Mouse (Mus musculus) stomach, embryonic 14.5 days (tissue): ENCODE data around the gene Acadvl. TPM values are rescaled to one million over a fixed set of nuclear protein-coding genes. Genes with fewer than 3 reads are reported as not detected.
"Not testable (repeated sequence)": the region's sequence is repeated elsewhere in the genome, so short reads cannot be mapped to it uniquely, and the experiment has no call there.

ENCODE experiments used
- ATAC-seq: fragments of 200-750 bp; cut with Nextera tagmentation; 2 replicates; pipeline ENCODE4 v1.8.0; 2017; ENCODE audit warnings: low read depth, moderate TSS enrichment; ENCODE audit not compliant: insufficient number of reproducible peaks, insufficient read depth, low FRiP score
- H3K27ac ChIP-seq: fragments of 300-500 bp; sonication (generic); 2 replicates; pipeline ENCODE4 v1.5.1; 2014; ENCODE audit warnings: mild to moderate bottlenecking, low read length, moderate library complexity, mixed read lengths
- H3K27me3 ChIP-seq: fragments of 300-500 bp; sonication (generic); 2 replicates; pipeline ENCODE4 v1.6.1; 2014; ENCODE audit warnings: low read length, control low read depth, mixed read lengths; ENCODE audit not compliant: control insufficient read depth, insufficient read depth
- H3K36me3 ChIP-seq: fragments of 300-500 bp; sonication (generic); 2 replicates; pipeline ENCODE4 v1.6.1; 2014; ENCODE audit warnings: mild to moderate bottlenecking, control low read depth, low read length, moderate library complexity, mixed read lengths; ENCODE audit not compliant: control insufficient read depth, insufficient read depth
- H3K4me1 ChIP-seq: fragments of 300-500 bp; sonication (generic); 2 replicates; pipeline ENCODE4 v1.6.1; 2014; ENCODE audit warnings: low read length, control low read depth, mixed read lengths; ENCODE audit not compliant: control insufficient read depth, insufficient read depth
- H3K4me2 ChIP-seq: fragments of 300-500 bp; sonication (generic); replicated peaks from 2 replicates; pipeline ENCODE4 v1.6.1; 2014; ENCODE audit warnings: low read depth, low read length, control low read depth
- H3K4me3 ChIP-seq: fragments of 300-500 bp; sonication (generic); 2 replicates; pipeline ENCODE4 v1.5.1; 2014; ENCODE audit warnings: low read depth, low read length, control low read depth
- H3K9ac ChIP-seq: fragments of 300-500 bp; sonication (generic); replicated peaks from 2 replicates; pipeline ENCODE4 v1.6.1; 2014; ENCODE audit warnings: low read depth, mild to moderate bottlenecking, control low read depth, low read length, moderate library complexity, mixed read lengths
- H3K9me3 ChIP-seq: fragments of 300-500 bp; sonication (generic); 2 replicates; pipeline ENCODE4 v1.6.1; 2016; ENCODE audit warnings: low read depth, low read length, control low read depth; ENCODE audit not compliant: control insufficient read depth
- WGBS: fragments of 180-500 bp; shearing (Covaris S2); extraction: QIAGEN DNeasy Blood & Tissue Kit; methylation state at CpG from one replicate; pipeline ENCODE4 v1.1.7; 2014; 5-methylcytosine and 5-hydroxymethylcytosine counted together
- polyA plus RNA-seq: library from polyadenylated mRNA; unstranded; fragments of >200 nt; fragmentation: Nextera tagmentation; extraction: Ambion mirVana; gene quantifications from 2 replicates; pipeline ENCODE4 v1.2.1, GENCODE M21; 2014

The Acadvl gene
- polyA plus RNA-seq, 1 experiment from 2014 or later: 61.3 TPM

DNA sequence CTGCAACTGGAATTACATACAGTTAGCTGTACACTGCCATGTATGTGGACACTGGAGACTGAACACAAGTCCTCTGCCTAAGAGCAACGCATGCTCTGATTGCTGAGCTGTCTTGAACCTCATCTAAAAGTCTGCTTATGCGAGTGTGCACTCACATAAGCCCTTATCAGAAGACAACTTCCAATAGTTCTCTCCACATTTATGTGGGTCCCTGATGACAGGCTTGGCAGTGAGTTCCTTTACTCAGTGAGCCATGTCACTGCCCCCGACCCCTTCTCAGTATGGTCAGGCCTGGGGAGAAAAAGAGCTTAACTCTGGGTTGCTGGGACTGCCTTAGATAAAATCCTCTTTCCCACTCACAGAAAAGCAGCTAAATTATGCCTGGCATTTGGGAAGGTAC lies 1.5 kb upstream of the Acadvl start, which contains the start of gene Dlg4:
Dlg4 (plus strand) TSS at position 274 of the 400 bp plus-strand sequence.
- Histone ChIP-seq H3K9ac (no peak within 1 kb of the TSS), H3K9me3 (no peaks in the 10 kb centered on the region), H3K27me3 (no peaks in the 10 kb centered on the region), H3K27ac (peak within 1 kb of the TSS; percentile 89), H3K4me1 (peaks cover 37% of the 10 kb centered on the region), H3K4me3 (peak within 1 kb of the TSS; percentile 62; the same call in 1 of the 2 replicates), H3K4me2 (peak within 1 kb of the TSS; percentile 86), H3K36me3 (peaks cover 13% of the 10 kb centered on the region)
- 65% methylated on average over 3 of the region's 3 CpGs for WGBS
- no peak for ATAC-seq

DNA sequence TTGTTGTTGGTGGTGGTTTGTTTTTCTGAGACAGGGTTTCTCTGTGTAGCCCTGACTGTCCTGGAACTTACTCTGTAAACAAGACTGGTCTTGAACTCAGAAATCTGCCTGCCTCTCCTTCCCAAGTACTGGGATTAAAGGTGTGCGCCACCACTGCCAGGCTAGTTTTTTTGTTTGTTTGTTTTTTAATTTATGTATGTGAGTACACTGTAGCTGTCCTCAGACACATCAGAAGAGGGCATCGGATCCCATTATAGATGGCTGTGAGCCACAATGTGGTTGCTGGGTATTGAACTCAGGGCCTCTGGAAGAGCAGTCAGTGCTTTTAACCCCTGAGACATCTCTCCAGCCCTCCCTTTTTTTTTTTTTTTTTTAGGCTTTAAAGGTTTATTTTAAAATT lies 966 bp upstream of the Acadvl start:
- 79% methylated on average over 2 of the region's 2 CpGs for WGBS
- not testable (repeated sequence) for H3K9me3 ChIP-seq, H3K9ac ChIP-seq, H3K27ac ChIP-seq, H3K4me2 ChIP-seq, ATAC-seq, H3K27me3 ChIP-seq, H3K4me3 ChIP-seq
- peaks cover 17% of the 10 kb centered on the region for H3K36me3 ChIP-seq
- peaks cover 37% of the 10 kb centered on the region for H3K4me1 ChIP-seq

DNA sequence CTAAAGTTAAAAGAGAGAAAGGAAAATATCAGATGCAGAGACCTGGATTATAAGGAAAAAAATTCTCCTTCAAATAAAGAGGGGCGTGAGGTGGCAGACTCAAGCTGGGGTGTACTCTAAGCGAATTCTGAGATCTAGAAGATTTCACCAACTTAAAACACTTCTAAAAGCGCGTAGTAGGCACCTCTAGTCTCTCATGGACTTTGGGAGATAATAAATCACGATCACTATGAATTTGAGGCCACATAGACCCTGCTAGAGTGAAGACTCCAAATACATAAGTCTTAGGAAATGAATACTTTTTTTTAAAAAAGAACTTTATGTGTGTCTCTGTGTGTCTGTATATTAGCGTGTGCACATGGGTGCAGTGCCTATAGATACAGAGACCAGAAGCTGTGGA lies 466 bp upstream of the Acadvl start:
- Histone ChIP-seq H3K36me3 (peaks cover 21% of the 10 kb centered on the region), H3K27ac (no peak overlapping the region), H3K4me1 (peaks cover 35% of the 10 kb centered on the region), H3K4me2 (peak overlapping the region; percentile 54; the same call in 1 of the 2 replicates), H3K27me3 (no peaks in the 10 kb centered on the region), H3K9ac (no peak overlapping the region), H3K4me3 (no peak overlapping the region), H3K9me3 (no peaks in the 10 kb centered on the region)
- WGBS: 70% methylated on average over 6 of the region's 6 CpGs
- no peak for ATAC-seq

- Histone ChIP-seq H3K4me2 (0 out of 2 replicates have a peak overlapping the region, but pooled peaks have one; percentile 54), H3K4me3 (no peak overlapping the region), H3K4me1 (peaks cover 19% of the 10 kb centered on the region), H3K36me3 (peaks cover 38% of the 10 kb centered on the region), H3K27me3 (no peaks in the 10 kb centered on the region), H3K27ac (no peak overlapping the region), H3K9me3 (no peaks in the 10 kb centered on the region), H3K9ac (no peak overlapping the region)
- no peak for ATAC-seq
- WGBS: 60% methylated on average over 5 of the region's 5 CpGs
These were observed 1.2 kb downstream of the Acadvl start for GRCm38 (mm10) chr11:70014051-70014450.

- 83% methylated on average over 3 of the region's 3 CpGs for WGBS
- Histone ChIP-seq H3K4me2 (no peak overlapping the region), H3K9ac (no peak overlapping the region), H3K4me1 (peaks cover 18% of the 10 kb centered on the region), H3K36me3 (peaks cover 44% of the 10 kb centered on the region), H3K27me3 (no peaks in the 10 kb centered on the region), H3K27ac (no peak overlapping the region), H3K9me3 (no peaks in the 10 kb centered on the region), H3K4me3 (no peak overlapping the region)
- no peak for ATAC-seq
These were observed 1.8 kb downstream of the Acadvl start for GRCm38 (mm10) chr11:70013408-70013807.

DNA sequence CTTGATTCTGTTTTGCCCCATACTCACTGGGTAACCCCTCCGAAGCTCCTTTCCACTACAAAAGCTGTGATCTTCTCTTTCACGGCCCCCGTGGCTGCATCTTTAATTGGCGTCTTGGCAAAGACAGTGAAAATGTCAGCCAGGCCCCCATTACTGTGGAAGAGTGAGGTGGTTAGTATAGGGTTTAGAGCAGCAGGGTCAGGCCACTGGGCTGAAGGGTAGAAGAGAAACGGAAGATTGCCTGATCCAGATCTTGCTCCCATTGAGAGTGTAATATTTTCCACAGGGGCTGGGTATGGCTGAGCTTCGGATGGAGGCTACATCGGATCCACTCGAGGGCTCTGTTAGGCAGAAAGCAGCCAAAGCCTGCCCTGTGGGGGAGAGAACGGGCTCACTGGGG lies 2.3 kb downstream of the Acadvl start:
- peaks cover 16% of the 10 kb centered on the region for H3K4me1 ChIP-seq
- H3K9ac ChIP-seq: no peak overlapping the region
- H3K4me3 ChIP-seq: no peak overlapping the region
- H3K4me2 ChIP-seq: no peak overlapping the region
- H3K27me3 ChIP-seq: no peaks in the 10 kb centered on the region
- no peaks in the 10 kb centered on the region for H3K9me3 ChIP-seq
- 86% methylated on average over 9 of the region's 9 CpGs for WGBS
- no peak for ATAC-seq
- no peak overlapping the region for H3K27ac ChIP-seq
- peaks cover 49% of the 10 kb centered on the region for H3K36me3 ChIP-seq

DNA sequence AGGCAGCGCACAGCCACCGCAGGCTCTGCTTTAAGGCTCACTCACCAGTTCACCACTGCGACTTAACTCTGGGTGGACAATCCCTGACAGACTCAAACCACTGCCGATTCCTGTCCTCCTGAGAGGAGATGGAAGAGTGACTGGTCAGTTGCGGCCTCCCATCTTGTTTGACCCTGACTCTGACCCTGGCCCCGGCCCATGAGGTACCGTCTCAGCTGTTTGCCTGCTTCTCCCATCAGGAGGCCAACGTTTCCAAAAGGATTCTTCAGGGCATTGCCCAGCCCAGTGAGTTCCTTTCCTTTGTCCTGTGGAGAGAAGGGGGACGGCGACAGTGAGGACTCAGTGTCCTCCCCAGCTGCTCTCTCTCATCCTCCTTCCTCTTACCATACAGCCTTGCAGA lies 4.2 kb downstream of the Acadvl start:
- Histone ChIP-seq H3K4me1 (peaks cover 8% of the 10 kb centered on the region), H3K27me3 (no peaks in the 10 kb centered on the region), H3K4me3 (no peak overlapping the region), H3K9me3 (no peaks in the 10 kb centered on the region), H3K4me2 (no peak overlapping the region), H3K9ac (no peak overlapping the region), H3K27ac (no peak overlapping the region), H3K36me3 (peaks cover 68% of the 10 kb centered on the region)
- WGBS: 85% methylated on average over 10 of the region's 10 CpGs
- ATAC-seq: no peak

DNA sequence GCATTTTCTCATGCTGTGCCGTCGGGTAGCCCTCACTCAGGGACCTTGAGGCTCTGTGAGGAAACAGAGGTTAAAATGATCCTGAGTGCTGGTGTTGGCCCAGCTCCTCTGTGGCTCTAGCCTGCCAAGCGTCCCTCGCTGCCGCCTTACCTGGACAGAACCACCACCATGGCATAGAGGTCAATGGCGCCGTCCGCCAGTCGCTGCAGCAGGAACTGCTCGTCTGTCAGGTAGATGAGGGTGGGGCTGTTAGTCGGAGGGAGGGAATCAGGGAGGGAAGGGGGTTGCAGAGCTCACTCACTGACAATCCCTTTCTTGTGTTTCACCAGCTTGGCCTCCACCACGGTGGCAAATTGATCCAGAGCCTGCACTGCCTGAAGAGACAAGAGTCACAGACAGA lies 4.7 kb downstream of the Acadvl start:
- no peak overlapping the region for H3K9ac ChIP-seq
- ATAC-seq: no peak
- H3K4me1 ChIP-seq: peaks cover 6% of the 10 kb centered on the region
- 78% methylated on average over 12 of the region's 12 CpGs for WGBS
- H3K4me3 ChIP-seq: no peak overlapping the region
- H3K4me2 ChIP-seq: no peak overlapping the region
- no peaks in the 10 kb centered on the region for H3K27me3 ChIP-seq
- H3K36me3 ChIP-seq: peaks cover 71% of the 10 kb centered on the region
- no peaks in the 10 kb centered on the region for H3K9me3 ChIP-seq
- no peak overlapping the region for H3K27ac ChIP-seq

- no peak for ATAC-seq
- Histone ChIP-seq H3K27ac (no peak overlapping the region), H3K27me3 (no peaks in the 10 kb centered on the region), H3K9me3 (no peaks in the 10 kb centered on the region), H3K4me2 (no peak overlapping the region), H3K4me3 (no peak overlapping the region), H3K4me1 (peaks cover 5% of the 10 kb centered on the region), H3K9ac (no peak overlapping the region), H3K36me3 (peaks cover 76% of the 10 kb centered on the region)
- 91% methylated on average over 6 of the region's 6 CpGs for WGBS
These were observed 5.2 kb downstream of the Acadvl start for GRCm38 (mm10) chr11:70010033-70010432.
